ENCODE assay signal across 18 mouse cellular contexts in the genomic region with DNA sequence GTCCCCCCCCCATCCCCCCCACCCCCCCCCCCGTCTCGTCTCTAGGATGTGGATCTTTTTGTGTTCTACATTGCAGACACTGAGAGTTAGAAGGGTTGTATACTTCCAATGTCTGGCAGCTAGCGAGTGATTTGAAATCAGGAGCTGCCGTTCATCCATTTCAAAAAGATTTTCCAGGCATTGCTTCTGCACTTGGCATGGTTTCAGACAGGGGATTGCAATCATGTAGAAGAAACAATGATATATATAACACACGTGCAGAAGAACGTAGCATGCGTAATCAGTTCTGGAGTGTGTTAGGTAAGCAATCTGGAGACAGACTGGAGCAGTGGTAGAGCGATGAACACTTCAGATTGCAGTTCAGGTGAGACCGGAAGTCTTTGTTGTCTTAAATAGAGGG. TPM values are rescaled to one million over a fixed set of nuclear protein-coding genes. Genes with fewer than 3 reads are reported as not detected.
DNase-seq lines count a peak whose midpoint lies in the region; ATAC-seq and TF ChIP-seq lines count a peak whose summit lies in the region.
"Had no signal": no experiment of that assay in that cellular context is flagged by ENCODE, and none has a peak within 500 bp of the region (broad histone marks: within the 10 kb centered on the region; RNA-seq: fewer than 3 reads in every experiment).

No protein-coding gene starts in this region.

- no peak for TF ChIP-seq CTCF in cortical plate, adult 2 months (IDR thresholded peaks at IDR 0.05; ENCODE audit: extremely low read depth, insufficient read depth, low read length)

- no peak for TF ChIP-seq POLR2A in cortical plate, adult 2 months (IDR thresholded peaks at IDR 0.05; ENCODE audit: extremely low read depth, insufficient read depth, low read length)

- H3K27ac ChIP-seq in hindbrain, embryonic 13.5 days: no peak overlapping the region
- no peak overlapping the region for H3K27ac ChIP-seq in hindbrain, embryonic 11.5 days (ENCODE audit: low read depth, low read length)
- H3K27ac ChIP-seq in cortical plate, adult 2 months (ENCODE audit: insufficient read depth, low read length): no peak overlapping the region
- H3K27ac ChIP-seq in neural tube, embryonic 13.5 days (replicated peaks): no peak overlapping the region
- no peak overlapping the region for H3K27ac ChIP-seq in heart, embryonic 12.5 days (ENCODE audit: poor library complexity, severe bottlenecking)
- H3K27ac ChIP-seq: macrophage had no signal

- peaks cover 47% of the 10 kb centered on the region for H3K4me1 ChIP-seq in hindbrain, embryonic 13.5 days (replicated peaks)
- peaks cover 13% of the 10 kb centered on the region; the same call in 1 of the 2 replicates for H3K4me1 ChIP-seq in hindbrain, embryonic 11.5 days (replicated peaks; ENCODE audit: control insufficient read depth, insufficient read depth, low read length)
- H3K4me1 ChIP-seq in cortical plate, adult 2 months (ENCODE audit: control insufficient read depth, insufficient read depth, low read length): peaks cover 6% of the 10 kb centered on the region
- peaks cover 51% of the 10 kb centered on the region for H3K4me1 ChIP-seq in neural tube, embryonic 13.5 days (replicated peaks)
- H3K4me1 ChIP-seq in heart, embryonic 12.5 days (replicated peaks): peaks cover 24% of the 10 kb centered on the region

- ATAC-seq in hindbrain, embryonic 13.5 days (ENCODE audit: low FRiP score): no peak
- ATAC-seq in hindbrain, embryonic 11.5 days (ENCODE audit: low FRiP score): no peak
- no peak for ATAC-seq in neural tube, embryonic 13.5 days (ENCODE audit: low read depth)
- ATAC-seq in heart, embryonic 12.5 days (ENCODE audit: insufficient number of reproducible peaks, low FRiP score): no peak

- DNase-seq in hindbrain, embryonic 11.5 days (ENCODE audit: low spot score): no peak
- DNase-seq in induced T-regulatory cell, adult 2 months (ENCODE audit: low read depth): peak; percentile 23
- no peak for DNase-seq in lung, postnatal 14 days
- DNase-seq: adrenal gland, postnatal 36 days; cerebellum, adult 8-10 months; gastrocnemius, postnatal 10 days; kidney, adult 8-10 months; kidney, postnatal 25 days; lung, adult 2 months had no signal

- H3K4me3 ChIP-seq in hindbrain, embryonic 13.5 days: no peak overlapping the region
- no peak overlapping the region for H3K4me3 ChIP-seq in hindbrain, embryonic 11.5 days (ENCODE audit: low read depth, low read length)
- H3K4me3 ChIP-seq in cortical plate, adult 2 months (ENCODE audit: insufficient read depth, low read length): peak overlapping the region; percentile 79; the same call in 1 of the 2 replicates
- H3K4me3 ChIP-seq in neural tube, embryonic 13.5 days: no peak overlapping the region
- H3K4me3 ChIP-seq in heart, embryonic 12.5 days: no peak overlapping the region

- H3K9ac ChIP-seq in hindbrain, embryonic 13.5 days: no peak overlapping the region
- H3K9ac ChIP-seq in hindbrain, embryonic 11.5 days (ENCODE audit: low read depth, low read length): no peak overlapping the region
- no peak overlapping the region for H3K9ac ChIP-seq in neural tube, embryonic 13.5 days
- H3K9ac ChIP-seq in heart, embryonic 12.5 days: no peak overlapping the region

- WGBS in hindbrain, embryonic 13.5 days: 31% methylated on average over 9 of the region's 9 CpGs
- WGBS in hindbrain, embryonic 11.5 days: 43% methylated on average over 9 of the region's 9 CpGs
- 34% methylated on average over 9 of the region's 9 CpGs for WGBS in neural tube, embryonic 13.5 days
- 27% methylated on average over 9 of the region's 9 CpGs for WGBS in heart, embryonic 12.5 days

- peaks cover 63% of the 10 kb centered on the region for H3K27me3 ChIP-seq in hindbrain, embryonic 13.5 days
- H3K27me3 ChIP-seq in hindbrain, embryonic 11.5 days (ENCODE audit: control insufficient read depth, insufficient read depth, low read length): peaks cover 33% of the 10 kb centered on the region
- H3K27me3 ChIP-seq in neural tube, embryonic 13.5 days: peaks cover 61% of the 10 kb centered on the region
- H3K27me3 ChIP-seq in heart, embryonic 12.5 days (replicated peaks): peaks cover 88% of the 10 kb centered on the region

- H3K36me3 ChIP-seq in hindbrain, embryonic 13.5 days: no peaks in the 10 kb centered on the region
- H3K36me3 ChIP-seq in hindbrain, embryonic 11.5 days (ENCODE audit: control insufficient read depth, insufficient read depth, low read length): no peaks in the 10 kb centered on the region
- H3K36me3 ChIP-seq in neural tube, embryonic 13.5 days: no peaks in the 10 kb centered on the region
- H3K36me3 ChIP-seq in heart, embryonic 12.5 days: no peaks in the 10 kb centered on the region
- H3K36me3 ChIP-seq: G1E had no signal

- H3K9me3 ChIP-seq in hindbrain, embryonic 13.5 days: no peaks in the 10 kb centered on the region
- H3K9me3 ChIP-seq in hindbrain, embryonic 11.5 days (ENCODE audit: control insufficient read depth, low read length): no peaks in the 10 kb centered on the region
- no peaks in the 10 kb centered on the region for H3K9me3 ChIP-seq in neural tube, embryonic 13.5 days
- no peaks in the 10 kb centered on the region for H3K9me3 ChIP-seq in heart, embryonic 12.5 days (replicated peaks)
- H3K9me3 ChIP-seq: G1E had no signal

- peak overlapping the region; percentile 89; the same call in 1 of the 2 replicates for H3K4me2 ChIP-seq in hindbrain, embryonic 13.5 days
- no peak overlapping the region for H3K4me2 ChIP-seq in hindbrain, embryonic 11.5 days (replicated peaks; ENCODE audit: low read depth, low read length)
- peak overlapping the region; percentile 89; the same call in 1 of the 2 replicates for H3K4me2 ChIP-seq in neural tube, embryonic 13.5 days
- no peak overlapping the region for H3K4me2 ChIP-seq in heart, embryonic 12.5 days

RNA-seq across cellular contexts. Expression of a gene that starts 0.3 kb away (rescaled TPM):
- 36.3 and 39.7 TPM in 2 replicates for polyA plus RNA-seq in hindbrain, embryonic 13.5 days (2015; fragmentation: Nextera tagmentation; extraction: Ambion mirVana)
- 2.3 and 2.6 TPM in 2 replicates for polyA plus RNA-seq in hindbrain, embryonic 11.5 days (2014; fragmentation: Nextera tagmentation; extraction: Ambion mirVana)
- polyA plus RNA-seq in cortical plate, adult 2 months (2012; rRNA removed): 1,156 and 1,221 TPM in 2 replicates
- 50.3 and 55.8 TPM in 2 replicates for polyA plus RNA-seq in neural tube, embryonic 13.5 days (2015; fragmentation: Nextera tagmentation; extraction: Ambion mirVana)
- polyA plus RNA-seq in heart, embryonic 12.5 days (2016; fragmentation: Nextera tagmentation; extraction: Ambion mirVana): 0.27 and 0.50 TPM in 2 replicates
- polyA plus RNA-seq: G1E; inflammation-experienced regulatory T-cells, adult 6 months; lung, adult 2 months; macrophage had no signal

RNA-seq across cellular contexts. Expression of a gene that starts 14.7 kb away (rescaled TPM):
- polyA plus RNA-seq in hindbrain, embryonic 13.5 days (2015; fragmentation: Nextera tagmentation; extraction: Ambion mirVana): 5.4 and 6.5 TPM in 2 replicates
- 2.5 and 3.2 TPM in 2 replicates for polyA plus RNA-seq in hindbrain, embryonic 11.5 days (2014; fragmentation: Nextera tagmentation; extraction: Ambion mirVana)
- 72.0 and 76.5 TPM in 2 replicates for polyA plus RNA-seq in cortical plate, adult 2 months (2012; rRNA removed)
- polyA plus RNA-seq in neural tube, embryonic 13.5 days (2015; fragmentation: Nextera tagmentation; extraction: Ambion mirVana): 24.4 and 24.5 TPM in 2 replicates
- 6.9 and 7.8 TPM in 2 replicates for polyA plus RNA-seq in heart, embryonic 12.5 days (2016; fragmentation: Nextera tagmentation; extraction: Ambion mirVana)
- polyA plus RNA-seq: macrophage had no signal

RNA-seq across cellular contexts. Expression of a gene that starts 16.8 kb away (rescaled TPM):
- not detected in 2 replicates for polyA plus RNA-seq in hindbrain, embryonic 13.5 days (2015; fragmentation: Nextera tagmentation; extraction: Ambion mirVana)
- polyA plus RNA-seq in hindbrain, embryonic 11.5 days (2014; fragmentation: Nextera tagmentation; extraction: Ambion mirVana): 0.96 and 1.4 TPM in 2 replicates
- not detected in 2 replicates for polyA plus RNA-seq in cortical plate, adult 2 months (2012; rRNA removed)
- 0.39 TPM in 1 of 2 replicates, not detected in the other for polyA plus RNA-seq in neural tube, embryonic 13.5 days (2015; fragmentation: Nextera tagmentation; extraction: Ambion mirVana)
- 0.24 and 0.34 TPM in 2 replicates for polyA plus RNA-seq in heart, embryonic 12.5 days (2016; fragmentation: Nextera tagmentation; extraction: Ambion mirVana)
- polyA plus RNA-seq: frontal cortex, adult 2 months; G1E; heart, postnatal 0 days; inflammation-experienced regulatory T-cells, adult 6 months; macrophage had no signal

Comparison
In these comparisons a context has a peak if more than half of its experiments do, and no peak if none do; other contexts are left out.
1. H3K4me2 ChIP-seq: peak in hindbrain, embryonic 13.5 days (single experiment) and neural tube, embryonic 13.5 days (single experiment); none in hindbrain, embryonic 11.5 days (single experiment) and heart, embryonic 12.5 days (single experiment).
2. RNA of a gene that starts 0.3 kb away (polyA plus RNA-seq): 1,156 to 1,221 TPM in cortical plate, adult 2 months; 50.3 to 55.8 TPM in neural tube, embryonic 13.5 days, 36.3 to 39.7 TPM in hindbrain, embryonic 13.5 days, 2.3 to 2.6 TPM in hindbrain, embryonic 11.5 days and 0.27 to 0.50 TPM in heart, embryonic 12.5 days; every median in the first group is over 10 times any median in the second.